Mouse (Mus musculus): ENCODE measurements around the gene Ptger4. TPM values are rescaled to one million over a fixed set of nuclear protein-coding genes. Genes with fewer than 3 reads are reported as not detected.
A peak's percentile ranks its signal among the peaks of the same experiment; 100 is the strongest.

The Ptger4 gene
- polyA plus RNA-seq, 1 experiment from 2014 or later = 1.5 TPM

DNA sequence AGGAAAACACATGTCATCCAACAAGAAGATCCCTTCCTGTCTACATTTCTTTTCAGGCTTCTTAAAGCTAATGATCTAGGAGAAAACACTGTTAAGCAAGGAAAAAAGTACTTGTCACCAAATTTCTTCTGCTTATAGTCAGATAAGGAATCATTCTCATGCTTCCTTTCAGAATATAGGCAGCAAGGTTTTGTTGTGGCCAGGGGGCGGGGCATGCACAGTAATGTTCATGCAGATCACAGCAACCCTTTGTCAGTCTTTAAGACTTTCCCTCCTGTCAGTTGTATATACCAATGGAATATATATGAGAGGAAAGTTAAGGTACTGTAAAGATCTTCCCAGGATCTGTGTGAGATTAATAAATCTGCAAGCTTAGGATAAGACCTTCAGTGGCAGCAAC lies 30.0 kb upstream of the Ptger4 start:
- no peak overlapping the region for H3K27ac ChIP-seq (ENCODE audit: low read depth)
- H3K9me3 ChIP-seq (ENCODE audit: low read length) = no peaks in the 10 kb centered on the region
- H3K9ac ChIP-seq (replicated peaks) = no peak overlapping the region
- no peak for DNase-seq
- ATAC-seq = no peak
- 74% methylated on average over 1 of the region's 1 CpGs for WGBS (ENCODE audit: insufficient replicate concordance)
- no peaks in the 10 kb centered on the region for H3K36me3 ChIP-seq (replicated peaks; ENCODE audit: insufficient read depth, low read length)
- TF ChIP-seq EP300 (IDR thresholded peaks at IDR 0.05; ENCODE audit: low read depth) = no peak
- TF ChIP-seq CTCF (IDR thresholded peaks at IDR 0.05; ENCODE audit: low read depth) = no peak
- H3K4me1 ChIP-seq (ENCODE audit: insufficient read depth) = no peaks in the 10 kb centered on the region
- no peak overlapping the region for H3K4me3 ChIP-seq (ENCODE audit: low read depth, low read length)
- H3K4me2 ChIP-seq (ENCODE audit: low read depth, low read length) = no peak overlapping the region
- no peaks in the 10 kb centered on the region for H3K27me3 ChIP-seq (ENCODE audit: insufficient read depth, low read length)

GRCm38 (mm10) chr15:5266095-5266494 lies 22.1 kb upstream of the Ptger4 start:
- DNase-seq (no peak), ATAC-seq (no peak)
- H3K9me3 ChIP-seq (ENCODE audit: low read length) = no peaks in the 10 kb centered on the region
- TF ChIP-seq EP300 (IDR thresholded peaks at IDR 0.05; ENCODE audit: low read depth) (no peak), CTCF (IDR thresholded peaks at IDR 0.05; ENCODE audit: low read depth) (no peak)
- no peaks in the 10 kb centered on the region for H3K27me3 ChIP-seq (ENCODE audit: insufficient read depth, low read length)
- no peaks in the 10 kb centered on the region for H3K36me3 ChIP-seq (replicated peaks; ENCODE audit: insufficient read depth, low read length)
- no peak overlapping the region for H3K4me3 ChIP-seq (ENCODE audit: low read depth, low read length)
- no peak overlapping the region for H3K4me2 ChIP-seq (ENCODE audit: low read depth, low read length)
- H3K27ac ChIP-seq (ENCODE audit: low read depth) = no peak overlapping the region
- peaks cover 6% of the 10 kb centered on the region; the same call in 1 of the 2 replicates for H3K4me1 ChIP-seq (ENCODE audit: insufficient read depth)
- WGBS (ENCODE audit: insufficient replicate concordance) = 85% methylated on average over 3 of the region's 3 CpGs
- no peak overlapping the region for H3K9ac ChIP-seq (replicated peaks)

DNA sequence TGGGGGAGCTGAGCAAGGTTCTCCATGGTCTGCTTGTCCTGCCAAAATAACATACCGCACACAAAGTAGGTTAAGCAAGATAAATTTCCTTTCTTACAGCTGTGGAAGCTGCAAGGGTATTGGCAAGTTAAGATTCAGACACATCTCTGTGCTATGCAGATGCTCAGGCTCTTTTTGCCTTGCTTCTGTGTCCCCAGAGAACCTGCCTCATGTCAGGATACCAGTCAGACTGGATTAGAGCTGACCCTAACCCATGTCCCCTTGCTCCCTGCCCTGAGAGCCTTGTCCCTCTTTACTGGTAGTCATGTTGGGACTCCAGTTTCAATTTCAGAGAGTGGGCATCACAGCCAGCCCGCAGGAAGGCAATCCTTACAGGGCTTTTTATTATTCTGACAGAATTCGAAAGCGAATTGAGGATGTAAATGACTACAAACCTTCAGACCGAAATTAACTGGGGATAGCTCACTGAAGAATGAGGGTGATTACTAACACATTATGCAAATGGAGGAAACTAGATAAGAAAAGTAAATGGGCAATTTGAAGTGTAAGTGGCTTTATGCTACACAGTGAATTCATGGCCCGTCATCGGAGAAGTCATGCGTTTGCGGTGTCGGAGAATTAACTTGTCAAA lies 19.0 kb upstream of the Ptger4 start:
- Histone ChIP-seq H3K4me2 (ENCODE audit: low read depth, low read length) (peak overlapping the region; percentile 20), H3K4me3 (ENCODE audit: low read depth, low read length) (no peak overlapping the region), H3K9me3 (ENCODE audit: low read length) (no peaks in the 10 kb centered on the region), H3K27me3 (ENCODE audit: insufficient read depth, low read length) (no peaks in the 10 kb centered on the region), H3K36me3 (replicated peaks; ENCODE audit: insufficient read depth, low read length) (no peaks in the 10 kb centered on the region), H3K27ac (ENCODE audit: low read depth) (peak overlapping the region; percentile 34), H3K9ac (replicated peaks) (no peak overlapping the region), H3K4me1 (ENCODE audit: insufficient read depth) (peaks cover 6% of the 10 kb centered on the region; the same call in 1 of the 2 replicates)
- ATAC-seq = no peak
- no peak for DNase-seq
- WGBS (ENCODE audit: insufficient replicate concordance) = 60% methylated on average over 10 of the region's 10 CpGs
- TF ChIP-seq EP300 (IDR thresholded peaks at IDR 0.05; ENCODE audit: low read depth) (no peak), CTCF (IDR thresholded peaks at IDR 0.05; ENCODE audit: low read depth) (no peak)

GRCm38 (mm10) chr15:5262095-5262667 lies 18.2 kb upstream of the Ptger4 start:
- Histone ChIP-seq H3K27me3 (ENCODE audit: insufficient read depth, low read length) (no peaks in the 10 kb centered on the region), H3K27ac (ENCODE audit: low read depth) (peak overlapping the region; percentile 34; the same call in 1 of the 2 replicates), H3K9me3 (ENCODE audit: low read length) (no peaks in the 10 kb centered on the region), H3K9ac (replicated peaks) (no peak overlapping the region), H3K4me2 (ENCODE audit: low read depth, low read length) (no peak overlapping the region), H3K4me1 (ENCODE audit: insufficient read depth) (peaks cover 6% of the 10 kb centered on the region; the same call in 1 of the 2 replicates), H3K36me3 (replicated peaks; ENCODE audit: insufficient read depth, low read length) (no peaks in the 10 kb centered on the region), H3K4me3 (ENCODE audit: low read depth, low read length) (no peak overlapping the region)
- peak; percentile 20; the same call in 1 of the 2 replicates for ATAC-seq
- no peak for DNase-seq
- WGBS (ENCODE audit: insufficient replicate concordance) = 74% methylated on average over 13 of the region's 13 CpGs
- TF ChIP-seq CTCF (IDR thresholded peaks at IDR 0.05; ENCODE audit: low read depth) (no peak), EP300 (IDR thresholded peaks at IDR 0.05; ENCODE audit: low read depth) (no peak)

- H3K36me3 ChIP-seq (replicated peaks; ENCODE audit: insufficient read depth, low read length) = no peaks in the 10 kb centered on the region
- H3K4me1 ChIP-seq (ENCODE audit: insufficient read depth) = peaks cover 6% of the 10 kb centered on the region; the same call in 1 of the 2 replicates
- DNase-seq = no peak
- H3K4me2 ChIP-seq (ENCODE audit: low read depth, low read length) = no peak overlapping the region
- H3K4me3 ChIP-seq (ENCODE audit: low read depth, low read length) = no peak overlapping the region
- H3K9ac ChIP-seq (replicated peaks) = no peak overlapping the region
- TF ChIP-seq CTCF (IDR thresholded peaks at IDR 0.05; ENCODE audit: low read depth) (no peak), EP300 (IDR thresholded peaks at IDR 0.05; ENCODE audit: low read depth) (peak; percentile 83)
- H3K9me3 ChIP-seq (ENCODE audit: low read length) = no peaks in the 10 kb centered on the region
- H3K27me3 ChIP-seq (ENCODE audit: insufficient read depth, low read length) = no peaks in the 10 kb centered on the region
- ATAC-seq = peak; percentile 93
- 33% methylated on average over 3 of the region's 3 CpGs for WGBS (ENCODE audit: insufficient replicate concordance)
- H3K27ac ChIP-seq (ENCODE audit: low read depth) = 0 out of 2 replicates have a peak overlapping the region, but pooled peaks have one; percentile 46
Observed at GRCm38 (mm10) chr15:5261004-5261403, 17.0 kb upstream of the Ptger4 start.

DNA sequence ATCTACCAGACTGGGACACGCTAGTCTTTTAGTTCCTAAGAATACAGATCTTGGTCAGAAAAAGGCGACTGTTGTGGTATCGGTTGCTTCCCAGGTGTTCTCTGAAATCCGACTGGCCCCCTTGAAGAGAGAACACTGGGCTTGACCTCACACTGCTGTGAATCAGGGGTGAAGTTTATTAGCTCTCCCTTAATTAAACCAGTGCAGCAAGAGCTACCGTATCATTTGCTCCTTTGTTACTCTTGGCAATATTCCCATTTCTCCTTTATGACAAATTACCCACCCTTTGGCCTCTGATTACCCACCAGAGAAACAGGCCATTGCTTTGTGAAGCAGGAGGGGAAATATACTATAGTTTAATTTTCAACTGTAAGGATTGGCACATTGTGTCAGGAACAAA lies 16.2 kb upstream of the Ptger4 start:
- no peaks in the 10 kb centered on the region for H3K27me3 ChIP-seq (ENCODE audit: insufficient read depth, low read length)
- H3K9me3 ChIP-seq (ENCODE audit: low read length) = no peaks in the 10 kb centered on the region
- H3K9ac ChIP-seq (replicated peaks) = no peak overlapping the region
- no peaks in the 10 kb centered on the region for H3K36me3 ChIP-seq (replicated peaks; ENCODE audit: insufficient read depth, low read length)
- ATAC-seq = no peak
- TF ChIP-seq EP300 (IDR thresholded peaks at IDR 0.05; ENCODE audit: low read depth) (no peak), CTCF (IDR thresholded peaks at IDR 0.05; ENCODE audit: low read depth) (no peak)
- peaks cover 6% of the 10 kb centered on the region; the same call in 1 of the 2 replicates for H3K4me1 ChIP-seq (ENCODE audit: insufficient read depth)
- no peak overlapping the region for H3K4me3 ChIP-seq (ENCODE audit: low read depth, low read length)
- H3K27ac ChIP-seq (ENCODE audit: low read depth) = no peak overlapping the region
- no peak for DNase-seq
- H3K4me2 ChIP-seq (ENCODE audit: low read depth, low read length) = no peak overlapping the region
- 77% methylated on average over 5 of the region's 5 CpGs for WGBS (ENCODE audit: insufficient replicate concordance)

Measured in liver, postnatal 0 days (tissue).